Mouse (Mus musculus) stomach, postnatal 0 days (tissue): ENCODE results near the gene Nptxr. TPM values are rescaled to one million over a fixed set of nuclear protein-coding genes. Genes with fewer than 3 reads are reported as not detected.
"Not testable (repeated sequence)": the region's sequence is repeated elsewhere in the genome, so short reads cannot be mapped to it uniquely, and the experiment has no call there.

Experiments
- ATAC-seq: fragments of 200-750 bp; cut with Nextera tagmentation; 2 replicates; pipeline ENCODE4 v1.8.0; 2017; ENCODE audit not compliant: low FRiP score, low TSS enrichment
- DNase-seq: peaks from one replicate; pipeline ENCODE4 v3.0.0-alpha.2; 2016; ENCODE audit warnings: low spot score
- H3K27ac ChIP-seq: fragments of 300-500 bp; sonication (generic); replicated peaks from 2 replicates; pipeline ENCODE4 v1.5.1; 2014; ENCODE audit warnings: mild to moderate bottlenecking, control low read depth
- H3K27me3 ChIP-seq: fragments of 300-500 bp; sonication (generic); 2 replicates; pipeline ENCODE4 v1.6.1; 2014; ENCODE audit warnings: low read length; ENCODE audit not compliant: control insufficient read depth, insufficient read depth
- H3K36me3 ChIP-seq: fragments of 300-500 bp; sonication (generic); 2 replicates; pipeline ENCODE4 v1.6.1; 2014; ENCODE audit warnings: low read length, mixed read lengths; ENCODE audit not compliant: control insufficient read depth, insufficient read depth
- H3K4me1 ChIP-seq: fragments of 300-500 bp; sonication (generic); replicated peaks from 2 replicates; pipeline ENCODE4 v1.6.1; 2014; ENCODE audit warnings: antibody characterized with exemption; ENCODE audit not compliant: control insufficient read depth, insufficient read depth
- H3K4me2 ChIP-seq: fragments of 300-500 bp; sonication (generic); replicated peaks from 2 replicates; pipeline ENCODE4 v1.6.1; 2014; ENCODE audit warnings: low read depth, mild to moderate bottlenecking, control low read depth, moderate library complexity
- H3K4me3 ChIP-seq: fragments of 300-500 bp; sonication (generic); 2 replicates; pipeline ENCODE4 v1.5.1; 2014; ENCODE audit warnings: low read depth, low read length, control low read depth
- H3K9ac ChIP-seq: fragments of 300-500 bp; sonication (generic); 2 replicates; pipeline ENCODE4 v1.6.1; 2014; ENCODE audit warnings: mild to moderate bottlenecking, low read length, control low read depth, mixed read lengths
- H3K9me3 ChIP-seq: fragments of 300-500 bp; sonication (generic); 2 replicates; pipeline ENCODE4 v1.6.1; 2016; ENCODE audit warnings: low read length; ENCODE audit not compliant: control insufficient read depth
- CTCF ChIP-seq: IDR thresholded peaks from 2 replicates; pipeline ENCODE4 v1.5.1; 2016; ENCODE audit warnings: antibody characterized with exemption, low read depth, mild to moderate bottlenecking, moderate library complexity
- EP300 ChIP-seq: optimal IDR thresholded peaks from 2 replicates; pipeline ENCODE3; 2016; ENCODE audit warnings: antibody characterized with exemption
- WGBS: fragments of 180-500 bp; shearing (Covaris S2); extraction: QIAGEN DNeasy Blood & Tissue Kit; methylation state at CpG from one replicate; pipeline ENCODE4 v1.1.7; 2014; 5-methylcytosine and 5-hydroxymethylcytosine counted together
- polyA plus RNA-seq: library from polyadenylated mRNA; unstranded; fragments of >200 nt; fragmentation: Nextera tagmentation; extraction: Ambion mirVana; gene quantifications from 2 replicates; pipeline ENCODE4 v1.2.1, GENCODE M21; 2015

The Nptxr gene
- polyA plus RNA-seq, 1 experiment from 2014 or later, result 2.0 TPM

- Histone ChIP-seq H3K36me3 (peaks cover 24% of the 10 kb centered on the region), H3K27ac (no peak overlapping the region), H3K9ac (no peak overlapping the region), H3K27me3 (no peaks in the 10 kb centered on the region), H3K9me3 (no peaks in the 10 kb centered on the region), H3K4me2 (no peak overlapping the region), H3K4me1 (0 out of 2 replicates have a peak, but pooled peaks cover 3% of the 10 kb centered on the region), H3K4me3 (no peak overlapping the region)
- DNase-seq (peak; percentile 53), ATAC-seq (no peak)
- WGBS, result 61% methylated on average over 14 of the region's 14 CpGs
- TF ChIP-seq EP300 (no peak), CTCF (peak; percentile 77)
Measured at GRCm38 (mm10) chr15:79825146-79825825, 20.7 kb upstream of the Nptxr start.

- no peak overlapping the region for H3K4me2 ChIP-seq
- DNase-seq (peak; percentile 55), ATAC-seq (no peak; the same call in 1 of the 2 replicates)
- no peaks in the 10 kb centered on the region for H3K9me3 ChIP-seq
- no peaks in the 10 kb centered on the region for H3K27me3 ChIP-seq
- H3K27ac ChIP-seq, result no peak overlapping the region
- 54% methylated on average over 19 of the region's 19 CpGs for WGBS
- 0 out of 2 replicates have a peak, but pooled peaks cover 3% of the 10 kb centered on the region for H3K4me1 ChIP-seq
- TF ChIP-seq EP300, result no peak
- no peak; the same call in 1 of the 2 replicates for TF ChIP-seq CTCF
- H3K36me3 ChIP-seq, result peaks cover 24% of the 10 kb centered on the region
- no peak overlapping the region for H3K9ac ChIP-seq
- H3K4me3 ChIP-seq, result no peak overlapping the region
Measured at GRCm38 (mm10) chr15:79823588-79824280, 19.2 kb upstream of the Nptxr start.

GRCm38 (mm10) chr15:79822265-79823199 lies 18.0 kb upstream of the Nptxr start:
- ATAC-seq (no peak), DNase-seq (peak; percentile 44)
- Histone ChIP-seq H3K4me3 (no peak overlapping the region), H3K4me1 (0 out of 2 replicates have a peak, but pooled peaks cover 3% of the 10 kb centered on the region), H3K9me3 (no peaks in the 10 kb centered on the region), H3K9ac (no peak overlapping the region), H3K4me2 (no peak overlapping the region), H3K27ac (no peak overlapping the region), H3K27me3 (no peaks in the 10 kb centered on the region), H3K36me3 (peaks cover 17% of the 10 kb centered on the region; the same call in 1 of the 2 replicates)
- 63% methylated on average over 13 of the region's 13 CpGs for WGBS
- TF ChIP-seq EP300, result no peak
- TF ChIP-seq CTCF, result no peak

- H3K9ac ChIP-seq, result no peak overlapping the region
- DNase-seq, result no peak
Measured at GRCm38 (mm10) chr15:79818325-79818724, 13.8 kb upstream of the Nptxr start.

GRCm38 (mm10) chr15:79813666-79814258 lies 9.2 kb upstream of the Nptxr start:
- 45% methylated on average over 8 of the region's 8 CpGs for WGBS
- H3K9me3 ChIP-seq, result no peaks in the 10 kb centered on the region
- no peak overlapping the region for H3K4me2 ChIP-seq
- no peak for ATAC-seq
- no peaks in the 10 kb centered on the region for H3K27me3 ChIP-seq
- TF ChIP-seq EP300, result no peak
- TF ChIP-seq CTCF, result no peak
- no peaks in the 10 kb centered on the region for H3K36me3 ChIP-seq
- no peaks in the 10 kb centered on the region for H3K4me1 ChIP-seq
- no peak overlapping the region for H3K27ac ChIP-seq
- no peak overlapping the region for H3K4me3 ChIP-seq
- DNase-seq, result no peak
- no peak overlapping the region for H3K9ac ChIP-seq

More at GRCm38 (mm10) chr15:79818325-79818724, 13.8 kb upstream of the Nptxr start:
- Histone ChIP-seq H3K27me3 (no peaks in the 10 kb centered on the region), H3K4me2 (no peak overlapping the region), H3K27ac (no peak overlapping the region), H3K36me3 (peaks cover 5% of the 10 kb centered on the region; the same call in 1 of the 2 replicates), H3K9me3 (no peaks in the 10 kb centered on the region), H3K4me1 (0 out of 2 replicates have a peak, but pooled peaks cover 3% of the 10 kb centered on the region), H3K4me3 (no peak overlapping the region)
- WGBS, result 81% methylated on average over 4 of the region's 4 CpGs
- ATAC-seq, result no peak
- TF ChIP-seq CTCF (peak; percentile 51), EP300 (no peak)

GRCm38 (mm10) chr15:79812840-79813239 lies 8.3 kb upstream of the Nptxr start:
- not testable (repeated sequence) for H3K4me3 ChIP-seq, H3K9me3 ChIP-seq, H3K36me3 ChIP-seq, H3K27ac ChIP-seq, H3K4me2 ChIP-seq, H3K9ac ChIP-seq, DNase-seq, ATAC-seq, H3K27me3 ChIP-seq, H3K4me1 ChIP-seq
- 78% methylated on average over 2 of the region's 2 CpGs for WGBS
